ENCODE assay signal across 8 mouse cellular contexts in the genomic region with DNA sequence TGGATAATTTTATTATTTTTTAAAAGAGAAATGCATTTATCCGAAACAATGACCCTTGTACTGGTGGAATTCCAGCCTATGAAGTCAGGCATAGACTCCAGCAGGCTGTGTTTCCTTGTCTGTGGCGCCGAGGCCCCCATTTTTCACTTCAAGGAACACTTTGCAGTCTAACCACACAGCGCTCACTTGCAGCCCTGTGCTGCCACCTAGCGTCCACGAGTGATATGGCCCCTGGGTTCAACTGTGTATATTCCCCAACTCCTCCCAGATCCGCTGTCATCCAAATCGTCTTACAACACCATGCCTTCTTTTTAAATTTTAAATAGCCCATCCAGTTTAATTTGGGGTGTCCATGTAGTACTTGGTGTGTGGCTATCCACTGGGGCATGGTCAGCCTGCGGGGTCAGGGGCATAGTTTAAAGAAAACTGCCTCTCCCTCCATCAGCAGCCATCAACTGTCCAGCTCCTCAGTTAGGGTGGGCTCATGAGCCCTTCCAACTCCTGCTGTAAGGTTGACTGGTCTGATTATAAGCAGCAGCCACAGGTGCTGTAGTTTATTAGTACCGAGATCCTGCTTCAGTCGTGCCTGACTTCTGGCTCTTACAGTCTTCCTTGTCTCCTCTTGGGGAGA. TPM values are rescaled to one million over a fixed set of nuclear protein-coding genes. Genes with fewer than 3 reads are reported as not detected.
DNase-seq lines count a peak whose midpoint lies in the region; ATAC-seq lines count a peak whose summit lies in the region.

No protein-coding gene starts in this region.

- ATAC-seq in embryonic facial prominence, embryonic 13.5 days (ENCODE audit: insufficient number of reproducible peaks, insufficient read depth, low FRiP score, low TSS enrichment, low read depth) = peak; percentile 43; the same call in 1 of the 2 replicates
- ATAC-seq in limb, embryonic 12.5 days (ENCODE audit: insufficient number of reproducible peaks, insufficient read depth, low FRiP score, low TSS enrichment, low read depth) = peak; percentile 85
- ATAC-seq in midbrain, embryonic 14.5 days (ENCODE audit: low FRiP score, low TSS enrichment) = peak; percentile 79

- H3K9ac ChIP-seq in embryonic facial prominence, embryonic 13.5 days = peak overlapping the region; percentile 40
- H3K9ac ChIP-seq in limb, embryonic 12.5 days (replicated peaks) = no peak overlapping the region
- H3K9ac ChIP-seq in midbrain, embryonic 14.5 days (replicated peaks; ENCODE audit: low read length) = no peak overlapping the region; the same call in 1 of the 2 replicates

- no peak overlapping the region for H3K27ac ChIP-seq in embryonic facial prominence, embryonic 13.5 days
- H3K27ac ChIP-seq in limb, embryonic 12.5 days = no peak overlapping the region
- no peak overlapping the region for H3K27ac ChIP-seq in midbrain, embryonic 14.5 days (replicated peaks; ENCODE audit: low read depth, low read length)

- H3K27me3 ChIP-seq in embryonic facial prominence, embryonic 13.5 days = no peaks in the 10 kb centered on the region
- 0 out of 2 replicates have a peak, but pooled peaks cover 2% of the 10 kb centered on the region for H3K27me3 ChIP-seq in limb, embryonic 12.5 days
- no peaks in the 10 kb centered on the region for H3K27me3 ChIP-seq in midbrain, embryonic 14.5 days (ENCODE audit: control insufficient read depth, insufficient read depth, low read length)

- no peaks in the 10 kb centered on the region for H3K36me3 ChIP-seq in embryonic facial prominence, embryonic 13.5 days
- H3K36me3 ChIP-seq in limb, embryonic 12.5 days = no peaks in the 10 kb centered on the region
- H3K36me3 ChIP-seq in midbrain, embryonic 14.5 days (ENCODE audit: control insufficient read depth, insufficient read depth, low read length) = no peaks in the 10 kb centered on the region

- no peaks in the 10 kb centered on the region for H3K9me3 ChIP-seq in embryonic facial prominence, embryonic 13.5 days
- no peaks in the 10 kb centered on the region for H3K9me3 ChIP-seq in limb, embryonic 12.5 days
- H3K9me3 ChIP-seq in midbrain, embryonic 14.5 days (ENCODE audit: control insufficient read depth, low read length) = no peaks in the 10 kb centered on the region

- no peak overlapping the region for H3K4me2 ChIP-seq in embryonic facial prominence, embryonic 13.5 days
- H3K4me2 ChIP-seq in limb, embryonic 12.5 days = no peak overlapping the region
- peak overlapping the region; percentile 18; the same call in 1 of the 2 replicates for H3K4me2 ChIP-seq in midbrain, embryonic 14.5 days (ENCODE audit: low read length)

- no peak overlapping the region for H3K4me3 ChIP-seq in embryonic facial prominence, embryonic 13.5 days
- H3K4me3 ChIP-seq in limb, embryonic 12.5 days (replicated peaks) = no peak overlapping the region
- H3K4me3 ChIP-seq in midbrain, embryonic 14.5 days (replicated peaks; ENCODE audit: low read depth, low read length) = no peak overlapping the region

- peak; percentile 96 for DNase-seq in 3T3-L1 (ENCODE audit: low read depth, low spot score)
- DNase-seq in adrenal gland, postnatal 36 days = peak; percentile 89 to 90
- peak; percentile 87 for DNase-seq in heart, adult 8-10 months (ENCODE audit: low spot score)
- DNase-seq in kidney, adult 8-10 months = peak; percentile 67 to 90
- peak; percentile 95 for DNase-seq in midbrain, embryonic 14.5 days
- DNase-seq in spleen, adult 18-20 months = peak; percentile 74 to 91

- 0 out of 2 replicates have a peak, but pooled peaks cover 4% of the 10 kb centered on the region for H3K4me1 ChIP-seq in embryonic facial prominence, embryonic 13.5 days
- H3K4me1 ChIP-seq in limb, embryonic 12.5 days (replicated peaks) = no peaks in the 10 kb centered on the region
- no peaks in the 10 kb centered on the region for H3K4me1 ChIP-seq in midbrain, embryonic 14.5 days (ENCODE audit: control insufficient read depth, insufficient read depth, low read length)

- WGBS in embryonic facial prominence, embryonic 13.5 days = 11% methylated on average over 11 of the region's 11 CpGs
- 15% methylated on average over 11 of the region's 11 CpGs for WGBS in limb, embryonic 12.5 days
- WGBS in midbrain, embryonic 14.5 days = 13% methylated on average over 11 of the region's 11 CpGs

RNA-seq across cellular contexts. Expression of gene Adgre1, which starts 22.7 kb away (rescaled TPM):
- total RNA-seq in adrenal gland, postnatal 36 days (2021) = 10 to 100 TPM in 1 of 2 experiments, 1 to 10 TPM in 1; 5.1 to 11.0 TPM
- 4.8 and 6.4 TPM in 2 replicates for polyA plus RNA-seq in embryonic facial prominence, embryonic 13.5 days (2015; fragmentation: Nextera tagmentation; extraction: Ambion mirVana)
- 10 to 100 TPM in 1 of 4 experiments, 1 to 10 TPM in 3; 4.0 to 16.4 (median 5.3) TPM for total RNA-seq in heart, adult 8-10 months (2022)
- polyA plus RNA-seq in limb, embryonic 12.5 days (2016; fragmentation: Nextera tagmentation; extraction: Ambion mirVana) = 3.4 and 4.0 TPM in 2 replicates
- polyA plus RNA-seq in midbrain, embryonic 14.5 days (2014; fragmentation: Nextera tagmentation; extraction: Ambion mirVana) = 1.1 and 4.7 TPM in 2 replicates

RNA-seq across cellular contexts. Expression of gene Vav1, which starts 56.9 kb away (rescaled TPM):
- 1 to 10 TPM; 2.2 to 2.9 TPM for total RNA-seq in adrenal gland, postnatal 36 days (2021)
- polyA plus RNA-seq in embryonic facial prominence, embryonic 13.5 days (2015; fragmentation: Nextera tagmentation; extraction: Ambion mirVana) = 2.6 and 2.9 TPM in 2 replicates
- 1 to 10 TPM; 1.1 to 1.9 (median 1.4) TPM for total RNA-seq in heart, adult 8-10 months (2022)
- 1.8 and 1.9 TPM in 2 replicates for polyA plus RNA-seq in limb, embryonic 12.5 days (2016; fragmentation: Nextera tagmentation; extraction: Ambion mirVana)
- 0.51 and 1.6 TPM in 2 replicates for polyA plus RNA-seq in midbrain, embryonic 14.5 days (2014; fragmentation: Nextera tagmentation; extraction: Ambion mirVana)
